Mouse (Mus musculus): ENCODE measurements around the gene Hint2. TPM values are rescaled to one million over a fixed set of nuclear protein-coding genes. Genes with fewer than 3 reads are reported as not detected.

Gene Hint2
- polyA plus RNA-seq (2017; shearing (Covaris generic)): 10 to 100 TPM; 57.3 to 78.0 TPM

GRCm38 (mm10) chr4:43656339-43657109 is at the start of gene Hint2:
Gene Hint2 (minus strand): TSS chr4:43656466.

GRCm38 (mm10) chr4:43700707-43701106 is 44.4 kb upstream of the Hint2 start, which contains the start of gene Olfr70:
Gene Olfr70 (minus strand): TSS chr4:43700807.

GRCm38 (mm10) chr4:43668782-43669427 is 12.6 kb upstream of the Hint2 start, which contains the start of the genes Tmem8b and Fam221b:
Gene Tmem8b (plus strand): TSS chr4:43668971.
Gene Fam221b (minus strand): TSS chr4:43669145.

GRCm38 (mm10) chr4:43653161-43654015 is 2.9 kb downstream of the Hint2 start, which contains the start of gene Spag8:
Gene Spag8 (minus strand): TSS chr4:43653594.

GRCm38 (mm10) chr4:43631046-43631955 is 25.0 kb downstream of the Hint2 start, which contains the start of gene Npr2:
Gene Npr2 (plus strand): TSS chr4:43631935.

Other genes starting within 250 kb of the Hint2 start
- under 1 TPM in 1 of 2 experiments, not detected in 1; 0.12 TPM for gene Fam166b, start 227.3 kb downstream of the Hint2 start, polyA plus RNA-seq (2017; shearing (Covaris generic))
- gene Tesk1, start 214.5 kb downstream of the Hint2 start, polyA plus RNA-seq (2017; shearing (Covaris generic)): 10 to 100 TPM; 35.2 to 58.2 TPM
- 10 to 100 TPM; 14.2 to 27.3 TPM for gene Cd72, start 201.8 kb downstream of the Hint2 start, polyA plus RNA-seq (2017; shearing (Covaris generic))
- 100 to 1,000 TPM; 151 to 176 TPM for gene Sit1, start 172.7 kb downstream of the Hint2 start, polyA plus RNA-seq (2017; shearing (Covaris generic))
- 10 to 100 TPM; 60.9 to 85.4 TPM for gene Ccdc107, start 163.6 kb downstream of the Hint2 start, polyA plus RNA-seq (2017; shearing (Covaris generic))
- 1 to 10 TPM; 5.6 to 6.3 TPM for gene Arhgef39, start 156.8 kb downstream of the Hint2 start, polyA plus RNA-seq (2017; shearing (Covaris generic))
- under 1 TPM; 0.17 to 0.47 TPM for gene Car9, start 149.5 kb downstream of the Hint2 start, polyA plus RNA-seq (2017; shearing (Covaris generic))
- under 1 TPM in 1 of 2 experiments, not detected in 1; 0.54 TPM for gene Tpm2, start 132.7 kb downstream of the Hint2 start, polyA plus RNA-seq (2017; shearing (Covaris generic))
- 100 to 1,000 TPM in 1 of 2 experiments, 10 to 100 TPM in 1; 88.7 to 118 TPM for gene Creb3, start 94.1 kb downstream of the Hint2 start, polyA plus RNA-seq (2017; shearing (Covaris generic))
- 100 to 1,000 TPM; 144 to 270 TPM for gene Tln1, start 93.8 kb downstream of the Hint2 start, polyA plus RNA-seq (2017; shearing (Covaris generic))
- 10 to 100 TPM; 13.3 to 17.8 TPM for gene Rgp1, start 77.8 kb downstream of the Hint2 start, polyA plus RNA-seq (2017; shearing (Covaris generic))
- 10 to 100 TPM; 33.3 to 39.1 TPM for gene Gba2, start 77.6 kb downstream of the Hint2 start, polyA plus RNA-seq (2017; shearing (Covaris generic))
- 1 to 10 TPM; 1.2 to 3.1 TPM for gene Msmp, start 72.0 kb downstream of the Hint2 start, polyA plus RNA-seq (2017; shearing (Covaris generic))
- gene Npr2, start 24.5 kb downstream of the Hint2 start, polyA plus RNA-seq (2017; shearing (Covaris generic)): under 1 TPM in 1 of 2 experiments, not detected in 1; 0.18 TPM
- gene Spag8, start 2.9 kb downstream of the Hint2 start, polyA plus RNA-seq (2017; shearing (Covaris generic)): under 1 TPM in 1 of 2 experiments, not detected in 1; 0.37 TPM
- gene Tmem8b, start 12.5 kb upstream of the Hint2 start, polyA plus RNA-seq (2017; shearing (Covaris generic)): 1 to 10 TPM in 1 of 2 experiments, under 1 TPM in 1; 0.26 to 1.6 TPM
- 1 to 10 TPM; 1.2 to 1.3 TPM for gene Fam221b, start 12.7 kb upstream of the Hint2 start, polyA plus RNA-seq (2017; shearing (Covaris generic))
- not detected for gene Olfr70, start 44.3 kb upstream of the Hint2 start, polyA plus RNA-seq (2017; shearing (Covaris generic))
- gene Olfr71, start 53.8 kb upstream of the Hint2 start, polyA plus RNA-seq (2017; shearing (Covaris generic)): under 1 TPM in 1 of 2 experiments, not detected in 1; 0.18 TPM
- not detected for gene Hrct1, start 70.7 kb upstream of the Hint2 start, polyA plus RNA-seq (2017; shearing (Covaris generic))
- gene Spaar, start 73.6 kb upstream of the Hint2 start, polyA plus RNA-seq (2017; shearing (Covaris generic)): under 1 TPM in 1 of 2 experiments, not detected in 1; 0.22 TPM
- not detected for gene Olfr159, start 114.5 kb upstream of the Hint2 start, polyA plus RNA-seq (2017; shearing (Covaris generic))
- not detected for gene Olfr156, start 167.4 kb upstream of the Hint2 start, polyA plus RNA-seq (2017; shearing (Covaris generic))
- gene Olfr157, start 183.7 kb upstream of the Hint2 start, polyA plus RNA-seq (2017; shearing (Covaris generic)): under 1 TPM in 1 of 2 experiments, not detected in 1; 0.31 TPM
- under 1 TPM in 1 of 2 experiments, not detected in 1; 0.27 TPM for gene Olfr155, start 195.1 kb upstream of the Hint2 start, polyA plus RNA-seq (2017; shearing (Covaris generic))
- 1 to 10 TPM; 3.2 to 7.0 TPM for gene Reck, start 219.1 kb upstream of the Hint2 start, polyA plus RNA-seq (2017; shearing (Covaris generic))